Mouse (Mus musculus) forebrain, embryonic 15.5 days (tissue): ENCODE measurements around the gene Dapp1. TPM values are rescaled to one million over a fixed set of nuclear protein-coding genes. Genes with fewer than 3 reads are reported as not detected.
A peak's percentile ranks its signal among the peaks of the same experiment; 100 is the strongest.
"Not testable (repeated sequence)": the region's sequence is repeated elsewhere in the genome, so short reads cannot be mapped to it uniquely, and the experiment has no call there.

Experiments used
- ATAC-seq: fragments of 200-750 bp; cut with Nextera tagmentation; replicated peaks from 2 replicates; pipeline ENCODE4 v1.8.0; 2017; ENCODE audit warnings: mild to moderate bottlenecking, moderate TSS enrichment, moderate library complexity
- H3K27ac ChIP-seq: fragments of 300-500 bp; sonication (generic); replicated peaks from 2 replicates; pipeline ENCODE4 v1.5.1; 2015; ENCODE audit warnings: mild to moderate bottlenecking, inconsistent platforms
- H3K27me3 ChIP-seq: fragments of 300-500 bp; sonication (generic); 2 replicates; pipeline ENCODE4 v1.6.1; 2015; ENCODE audit warnings: inconsistent platforms
- H3K36me3 ChIP-seq: fragments of 300-500 bp; sonication (generic); 2 replicates; pipeline ENCODE4 v1.6.1; 2015; ENCODE audit warnings: mild to moderate bottlenecking, inconsistent platforms
- H3K4me1 ChIP-seq: fragments of 300-500 bp; sonication (generic); 2 replicates; pipeline ENCODE4 v1.6.1; 2015; ENCODE audit warnings: inconsistent platforms
- H3K4me2 ChIP-seq: fragments of 300-500 bp; sonication (generic); replicated peaks from 2 replicates; pipeline ENCODE4 v1.6.1; 2015; ENCODE audit warnings: mild to moderate bottlenecking, inconsistent platforms
- H3K4me3 ChIP-seq: fragments of 300-500 bp; sonication (generic); 2 replicates; pipeline ENCODE4 v1.5.1; 2015; ENCODE audit warnings: mild to moderate bottlenecking, inconsistent platforms
- H3K9ac ChIP-seq: fragments of 300-500 bp; sonication (generic); replicated peaks from 2 replicates; pipeline ENCODE4 v1.6.1; 2015; ENCODE audit warnings: mild to moderate bottlenecking, inconsistent platforms
- H3K9me3 ChIP-seq: fragments of 300-500 bp; sonication (generic); 2 replicates; pipeline ENCODE4 v1.6.1; 2016; ENCODE audit warnings: inconsistent platforms
- WGBS: fragments of 180-500 bp; shearing (Covaris S2); methylation state at CpG from one replicate; pipeline ENCODE4 v1.1.7; 2015; ENCODE audit warnings: mixed read lengths; 5-methylcytosine and 5-hydroxymethylcytosine counted together
- polyA plus RNA-seq: library from polyadenylated mRNA; unstranded; fragments of >200 nt; fragmentation: Nextera tagmentation; extraction: Ambion mirVana; gene quantifications from 2 replicates; pipeline ENCODE4 v1.2.1, GENCODE M21; 2015

Gene Dapp1
- polyA plus RNA-seq, 1 experiment from 2014 or later = 4.3 TPM

DNA sequence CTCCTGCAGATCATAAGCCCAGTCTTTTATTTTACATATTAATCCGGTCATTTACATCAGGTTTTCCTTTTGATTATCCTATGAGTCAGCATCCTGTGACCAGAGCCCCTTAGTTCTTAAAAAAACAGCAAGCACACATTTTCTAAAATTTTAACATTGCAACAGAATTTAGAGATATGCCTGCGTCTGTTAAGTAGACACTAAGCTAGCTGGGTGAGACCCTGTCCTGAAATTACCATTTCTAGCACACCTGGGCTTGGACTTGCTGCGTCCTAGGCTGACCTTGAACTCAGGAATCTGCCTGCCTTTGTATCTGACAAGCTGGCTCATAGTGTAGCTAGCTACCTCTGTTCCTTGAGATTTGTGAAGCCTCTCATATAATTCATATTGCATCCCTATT lies 51.4 kb downstream of the Dapp1 start:
- H3K9me3 ChIP-seq = no peaks in the 10 kb centered on the region
- no peak overlapping the region for H3K27ac ChIP-seq
- WGBS = 95% methylated on average over 3 of the region's 3 CpGs
- H3K36me3 ChIP-seq = peaks cover 41% of the 10 kb centered on the region
- no peak overlapping the region for H3K4me2 ChIP-seq
- no peaks in the 10 kb centered on the region for H3K27me3 ChIP-seq
- no peak overlapping the region for H3K9ac ChIP-seq
- H3K4me1 ChIP-seq = no peaks in the 10 kb centered on the region
- ATAC-seq = no peak
- H3K4me3 ChIP-seq = no peak overlapping the region

DNA sequence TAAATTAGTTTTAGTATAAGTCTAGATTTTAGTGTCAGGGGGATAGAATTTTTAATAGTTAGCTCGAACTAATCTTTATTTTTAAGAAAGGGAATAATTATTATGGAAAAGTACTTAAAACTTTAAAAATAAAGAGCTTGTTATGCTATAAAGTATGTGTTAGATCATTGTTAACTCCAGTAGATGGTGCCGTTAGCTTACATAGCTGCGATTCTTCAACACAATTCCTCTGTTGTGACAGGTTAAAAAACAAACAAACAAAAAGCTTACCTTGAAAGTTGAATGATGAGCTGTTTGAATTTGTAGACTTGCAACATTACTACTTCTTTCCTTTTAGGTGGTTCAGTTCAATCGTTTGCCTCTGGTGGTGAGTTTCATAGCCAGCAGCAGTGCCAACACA lies 54.3 kb downstream of the Dapp1 start:
- H3K36me3 ChIP-seq = peaks cover 53% of the 10 kb centered on the region
- H3K27ac ChIP-seq = no peak overlapping the region
- H3K9ac ChIP-seq = no peak overlapping the region
- H3K9me3 ChIP-seq = no peaks in the 10 kb centered on the region
- no peak overlapping the region for H3K4me2 ChIP-seq
- no peaks in the 10 kb centered on the region for H3K27me3 ChIP-seq
- H3K4me1 ChIP-seq = 0 out of 2 replicates have a peak, but pooled peaks cover 5% of the 10 kb centered on the region
- 97% methylated on average over 4 of the region's 4 CpGs for WGBS
- ATAC-seq = no peak
- no peak overlapping the region for H3K4me3 ChIP-seq

- H3K9me3 ChIP-seq = no peaks in the 10 kb centered on the region
- H3K4me2 ChIP-seq = no peak overlapping the region
- H3K4me1 ChIP-seq = peaks cover 24% of the 10 kb centered on the region
- WGBS = 94% methylated on average over 4 of the region's 4 CpGs
- H3K4me3 ChIP-seq = no peak overlapping the region
- no peaks in the 10 kb centered on the region for H3K27me3 ChIP-seq
- H3K9ac ChIP-seq = no peak overlapping the region
- no peak for ATAC-seq
- no peak overlapping the region for H3K27ac ChIP-seq
- H3K36me3 ChIP-seq = peaks cover 26% of the 10 kb centered on the region
These were observed 60.8 kb downstream of the Dapp1 start for GRCm38 (mm10) chr3:137920594-137920993.

- ATAC-seq = no peak
- no peaks in the 10 kb centered on the region for H3K27me3 ChIP-seq
- peak overlapping the region; percentile 99 for H3K4me3 ChIP-seq
- WGBS = 93% methylated on average over 7 of the region's 7 CpGs
- H3K4me2 ChIP-seq = peak overlapping the region; percentile 77
- peaks cover 17% of the 10 kb centered on the region for H3K36me3 ChIP-seq
- peak overlapping the region; percentile 85; the same call in 1 of the 2 replicates for H3K9ac ChIP-seq
- H3K4me1 ChIP-seq = peaks cover 24% of the 10 kb centered on the region
- no peaks in the 10 kb centered on the region for H3K9me3 ChIP-seq
- no peak overlapping the region for H3K27ac ChIP-seq
These were observed 61.9 kb downstream of the Dapp1 start for GRCm38 (mm10) chr3:137919398-137919797.

GRCm38 (mm10) chr3:137918932-137919311 lies 62.4 kb downstream of the Dapp1 start:
- ATAC-seq = peak; percentile 43
- peak overlapping the region; percentile 77 for H3K4me2 ChIP-seq
- H3K36me3 ChIP-seq = peaks cover 17% of the 10 kb centered on the region
- H3K27ac ChIP-seq = peak overlapping the region; percentile 88
- H3K9ac ChIP-seq = peak overlapping the region; percentile 85
- H3K4me1 ChIP-seq = peaks cover 24% of the 10 kb centered on the region
- 16% methylated on average over 6 of the region's 6 CpGs for WGBS
- peak overlapping the region; percentile 99 for H3K4me3 ChIP-seq
- H3K9me3 ChIP-seq = no peaks in the 10 kb centered on the region
- no peaks in the 10 kb centered on the region for H3K27me3 ChIP-seq

DNA sequence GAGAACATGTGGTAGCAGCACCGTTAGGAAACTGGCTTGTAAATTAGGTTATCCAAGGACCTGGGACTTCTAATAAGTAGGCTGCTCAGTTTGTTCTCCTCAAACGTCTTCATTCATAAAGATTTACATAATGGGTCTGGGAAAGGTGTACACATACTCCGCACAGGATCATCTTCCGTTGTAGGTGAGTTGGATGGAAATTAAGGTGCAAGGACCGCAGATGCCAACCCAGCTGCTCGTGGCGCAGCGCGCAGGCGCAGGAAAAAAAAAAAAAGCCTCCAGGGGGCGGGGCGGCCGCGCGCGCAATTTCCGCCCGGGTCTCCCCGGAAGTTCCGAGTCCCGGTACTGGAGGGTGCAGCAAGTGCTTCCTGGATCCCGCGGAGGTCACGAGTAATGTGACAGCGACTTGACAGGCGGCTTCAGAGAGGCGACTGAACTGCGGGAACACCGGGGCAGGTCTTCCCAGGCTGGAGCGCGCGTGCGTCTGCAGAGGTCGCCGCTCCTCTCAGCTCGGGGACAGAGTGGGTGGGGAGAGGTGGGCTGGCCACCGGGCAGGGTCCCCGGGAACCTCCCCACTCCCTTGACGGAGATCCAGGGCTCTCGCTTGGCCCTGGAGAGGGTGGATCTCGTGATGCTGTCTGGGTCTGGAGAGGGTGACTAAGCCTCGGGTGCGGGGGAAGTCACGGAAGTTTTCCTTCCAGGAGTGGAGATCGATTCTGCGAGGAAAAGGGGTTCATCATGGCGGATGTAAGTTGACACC lies 63.0 kb downstream of the Dapp1 start, which contains the start of gene Lamtor3:
Gene Lamtor3 (plus strand): TSS at position 335 of the 760 bp plus-strand sequence.
- Histone ChIP-seq H3K4me1 (peaks cover 24% of the 10 kb centered on the region), H3K9ac (peak within 1 kb of the TSS; percentile 85), H3K4me2 (peak within 1 kb of the TSS; percentile 77), H3K27me3 (no peaks in the 10 kb centered on the region), H3K36me3 (peaks cover 15% of the 10 kb centered on the region; the same call in 1 of the 2 replicates), H3K27ac (peak within 1 kb of the TSS; percentile 88), H3K9me3 (no peaks in the 10 kb centered on the region), H3K4me3 (peak within 1 kb of the TSS; percentile 99)
- 1% methylated on average over 47 of the region's 47 CpGs for WGBS
- peak; percentile 96 for ATAC-seq

DNA sequence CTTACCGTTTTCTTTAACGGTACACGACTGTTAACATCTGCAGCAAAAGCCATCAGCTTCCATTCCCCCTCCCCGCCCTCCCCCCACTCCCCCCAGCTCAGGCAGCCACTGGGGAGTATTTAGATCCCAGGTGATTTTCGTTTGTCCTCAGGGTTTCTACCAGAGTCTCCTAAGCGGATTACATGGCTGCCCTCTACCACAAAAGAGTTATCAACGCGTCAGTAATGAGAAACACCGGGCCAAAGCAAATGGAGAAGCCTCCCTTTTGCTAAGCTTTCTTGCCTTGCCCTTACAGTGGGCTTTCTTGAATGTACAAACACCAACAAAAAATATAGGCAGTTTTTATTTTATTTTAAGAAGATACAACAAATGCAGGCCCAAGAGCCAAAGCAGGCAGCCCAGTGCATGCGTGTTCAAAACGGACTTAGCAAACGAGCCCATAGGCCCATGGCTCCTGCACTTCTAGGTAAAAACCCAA lies 63.6 kb downstream of the Dapp1 start:
- H3K27ac ChIP-seq = peak overlapping the region; percentile 88
- no peaks in the 10 kb centered on the region for H3K9me3 ChIP-seq
- 1% methylated on average over 12 of the region's 12 CpGs for WGBS
- peak overlapping the region; percentile 77 for H3K4me2 ChIP-seq
- peaks cover 15% of the 10 kb centered on the region; the same call in 1 of the 2 replicates for H3K36me3 ChIP-seq
- H3K9ac ChIP-seq = peak overlapping the region; percentile 85
- H3K27me3 ChIP-seq = no peaks in the 10 kb centered on the region
- ATAC-seq = peak; percentile 27; the same call in 1 of the 2 replicates
- H3K4me1 ChIP-seq = peaks cover 24% of the 10 kb centered on the region
- H3K4me3 ChIP-seq = peak overlapping the region; percentile 99

DNA sequence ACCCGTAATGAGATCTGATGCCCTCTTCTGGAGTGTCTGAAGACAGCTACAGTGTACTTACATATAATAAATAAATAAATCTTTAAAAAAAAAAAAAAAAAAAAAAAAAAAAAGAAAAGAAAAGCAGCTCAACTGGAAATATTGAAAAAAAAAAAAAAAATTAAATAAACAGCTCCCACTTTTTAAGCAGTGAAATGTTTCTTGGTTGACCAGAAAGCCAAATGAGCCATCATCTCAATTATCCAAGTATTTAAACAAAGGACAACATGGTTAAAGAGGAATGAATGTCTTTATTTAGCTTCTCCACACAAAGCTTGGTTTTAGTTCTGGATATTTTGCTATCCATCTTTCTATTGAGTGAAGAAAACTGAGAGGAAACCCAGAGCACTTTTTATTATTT lies 66.8 kb downstream of the Dapp1 start:
- H3K9me3 ChIP-seq, H3K4me2 ChIP-seq, H3K36me3 ChIP-seq, H3K27me3 ChIP-seq, H3K4me3 ChIP-seq, ATAC-seq, H3K27ac ChIP-seq, H3K9ac ChIP-seq: not testable (repeated sequence)
- H3K4me1 ChIP-seq = peaks cover 18% of the 10 kb centered on the region
- WGBS = 100% methylated on average over 1 of the region's 1 CpGs

- Histone ChIP-seq H3K9ac (no peak overlapping the region), H3K4me2 (no peak overlapping the region), H3K36me3 (no peaks in the 10 kb centered on the region), H3K27me3 (no peaks in the 10 kb centered on the region), H3K27ac (no peak overlapping the region), H3K4me3 (no peak overlapping the region), H3K9me3 (no peaks in the 10 kb centered on the region), H3K4me1 (peaks cover 10% of the 10 kb centered on the region)
- ATAC-seq = no peak
- WGBS = 69% methylated on average over 2 of the region's 2 CpGs
These were observed 68.3 kb downstream of the Dapp1 start for GRCm38 (mm10) chr3:137913093-137913492.

DNA sequence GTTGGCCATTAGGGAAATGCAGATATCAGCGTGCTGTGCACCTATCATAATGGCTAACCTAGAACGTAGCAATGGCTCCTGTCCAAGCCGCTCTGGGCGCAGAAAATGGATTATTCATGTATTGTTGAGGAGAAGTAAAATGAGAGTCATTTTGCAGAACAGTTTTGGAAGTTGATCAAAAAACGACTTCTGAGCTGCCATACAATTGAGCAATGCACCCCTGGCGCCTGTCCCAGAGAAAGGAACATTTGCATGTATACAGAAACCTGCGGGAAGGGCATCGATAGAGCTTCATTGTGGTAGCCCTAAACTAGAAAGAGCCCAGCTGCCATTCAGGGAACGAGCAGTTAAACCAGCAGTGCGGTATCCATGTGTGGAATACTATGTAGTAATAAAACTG lies 81.2 kb downstream of the Dapp1 start:
- no peaks in the 10 kb centered on the region for H3K9me3 ChIP-seq
- peaks cover 18% of the 10 kb centered on the region; the same call in 1 of the 2 replicates for H3K36me3 ChIP-seq
- H3K4me2 ChIP-seq = no peak overlapping the region
- ATAC-seq = peak; percentile 66
- no peak overlapping the region for H3K27ac ChIP-seq
- WGBS = 37% methylated on average over 10 of the region's 10 CpGs
- no peaks in the 10 kb centered on the region for H3K4me1 ChIP-seq
- H3K4me3 ChIP-seq = no peak overlapping the region
- no peak overlapping the region for H3K9ac ChIP-seq
- H3K27me3 ChIP-seq = no peaks in the 10 kb centered on the region

DNA sequence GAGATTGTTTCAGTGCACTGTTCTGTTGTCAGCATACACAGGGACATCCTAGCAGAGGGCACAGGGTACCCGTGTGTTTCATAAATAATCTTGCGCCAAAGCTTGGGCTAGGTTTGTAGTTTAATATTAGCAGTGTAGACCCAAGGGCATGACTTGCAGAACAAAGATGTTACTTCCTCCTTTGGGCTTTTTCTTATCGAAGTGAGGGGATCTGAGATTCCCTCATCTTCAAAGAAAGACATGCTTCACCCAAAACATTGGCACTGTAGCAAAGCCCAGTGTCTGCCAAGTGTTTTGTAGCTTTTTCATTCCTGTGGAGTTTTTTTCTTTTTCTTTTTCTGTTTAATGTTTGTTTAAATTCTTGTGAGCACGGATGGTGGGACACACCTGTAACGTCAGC lies 83.7 kb downstream of the Dapp1 start:
- 91% methylated on average over 5 of the region's 5 CpGs for WGBS
- Histone ChIP-seq H3K4me3 (no peak overlapping the region), H3K9ac (no peak overlapping the region), H3K27me3 (no peaks in the 10 kb centered on the region), H3K4me1 (no peaks in the 10 kb centered on the region), H3K4me2 (no peak overlapping the region), H3K9me3 (no peaks in the 10 kb centered on the region), H3K36me3 (peaks cover 18% of the 10 kb centered on the region), H3K27ac (no peak overlapping the region)
- no peak for ATAC-seq

GRCm38 (mm10) chr3:137896867-137897266 lies 84.5 kb downstream of the Dapp1 start:
- Histone ChIP-seq H3K36me3 (peaks cover 14% of the 10 kb centered on the region), H3K9ac (no peak overlapping the region), H3K9me3 (no peaks in the 10 kb centered on the region), H3K4me3 (no peak overlapping the region), H3K4me1 (no peaks in the 10 kb centered on the region), H3K27me3 (no peaks in the 10 kb centered on the region), H3K27ac (no peak overlapping the region), H3K4me2 (no peak overlapping the region)
- ATAC-seq = no peak
- 92% methylated on average over 3 of the region's 3 CpGs for WGBS
